Mouse (Mus musculus) large intestine, adult 2 months (tissue): ENCODE data around the gene Gm45233. TPM values are rescaled to one million over a fixed set of nuclear protein-coding genes. Genes with fewer than 3 reads are reported as not detected.
A peak's percentile ranks its signal among the peaks of the same experiment; 100 is the strongest.

ENCODE experiments used
- DNase-seq: peaks from one replicate; pipeline ENCODE4 v3.0.0-alpha.2; 2012; ENCODE audit warnings: low read depth, low spot score
- WGBS: fragments of 180-500 bp; shearing (Covaris S2); methylation state at CpG from one replicate; pipeline ENCODE4 v1.1.7; 2018; 5-methylcytosine and 5-hydroxymethylcytosine counted together
- polyA plus RNA-seq: library from polyadenylated mRNA; depleted of rRNA; stranded (reverse); fragments of >200 nt; gene quantifications from 2 replicates; pipeline ENCODE4 v1.2.3, GENCODE M21; 2012

Gm45233 gene
- polyA plus RNA-seq, 1 experiment = not detected

DNA sequence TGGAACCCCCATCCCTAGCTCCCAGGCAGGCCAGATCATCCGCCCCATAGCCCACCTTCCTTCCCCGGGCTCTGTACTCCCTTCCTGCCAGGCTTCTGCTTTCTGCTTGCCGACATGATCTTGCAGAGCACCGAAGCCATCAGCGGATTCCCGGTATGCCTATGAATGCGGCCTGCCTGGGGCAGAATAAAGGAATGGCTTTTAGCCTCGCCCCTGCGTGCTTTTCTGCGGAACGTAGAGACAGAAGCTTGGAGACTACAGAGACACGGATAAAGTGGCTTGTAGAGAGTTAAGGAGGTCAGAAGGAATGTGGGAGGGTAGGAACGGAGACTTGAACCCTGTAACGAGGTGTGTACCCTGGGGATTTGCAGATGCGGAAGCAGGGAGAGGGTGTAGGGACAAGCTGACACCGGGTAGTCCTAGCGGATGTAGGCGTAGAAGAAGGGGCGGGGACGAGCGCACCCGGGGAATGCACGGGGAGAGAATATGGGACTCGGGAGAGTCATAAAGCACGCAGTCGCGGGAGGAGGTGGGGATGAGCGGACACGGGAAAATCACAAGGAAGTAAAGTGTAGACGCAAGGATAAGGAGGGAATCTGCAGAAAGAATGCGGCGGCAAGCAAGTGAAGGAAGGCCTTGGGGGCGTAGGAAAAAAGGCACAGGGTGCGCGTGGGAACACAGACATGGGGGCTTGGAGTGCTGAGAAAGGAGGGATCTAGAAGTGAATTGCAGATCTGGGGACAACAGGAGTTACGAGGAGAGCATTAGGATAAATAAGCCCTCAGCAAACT is 607 bp upstream of the Gm45233 start:
- under 1% methylated on average over 36 of the region's 36 CpGs for WGBS
- DNase-seq = peak; percentile 67

DNA sequence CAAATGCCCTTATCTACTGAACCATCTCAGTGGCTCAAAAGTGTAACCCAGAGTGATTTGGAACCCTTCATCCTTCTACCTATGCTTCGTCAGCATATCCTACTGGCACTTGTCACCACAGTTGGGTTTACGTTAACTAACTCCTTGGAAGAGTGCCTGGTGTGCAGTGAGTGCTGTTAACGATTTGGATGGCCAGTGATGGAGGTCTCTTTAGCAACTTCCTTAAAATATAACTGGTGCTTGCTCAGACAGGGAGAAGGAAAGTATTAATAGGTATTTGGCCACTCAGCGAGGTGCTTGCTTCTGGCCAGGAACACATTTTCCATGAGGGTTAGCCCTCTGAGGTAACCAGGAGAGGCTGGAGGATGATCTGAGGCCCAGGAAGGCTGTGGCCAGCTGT is 3.9 kb downstream of the Gm45233 start:
- 23% methylated on average over 4 of the region's 4 CpGs for WGBS
- no peak for DNase-seq

DNA sequence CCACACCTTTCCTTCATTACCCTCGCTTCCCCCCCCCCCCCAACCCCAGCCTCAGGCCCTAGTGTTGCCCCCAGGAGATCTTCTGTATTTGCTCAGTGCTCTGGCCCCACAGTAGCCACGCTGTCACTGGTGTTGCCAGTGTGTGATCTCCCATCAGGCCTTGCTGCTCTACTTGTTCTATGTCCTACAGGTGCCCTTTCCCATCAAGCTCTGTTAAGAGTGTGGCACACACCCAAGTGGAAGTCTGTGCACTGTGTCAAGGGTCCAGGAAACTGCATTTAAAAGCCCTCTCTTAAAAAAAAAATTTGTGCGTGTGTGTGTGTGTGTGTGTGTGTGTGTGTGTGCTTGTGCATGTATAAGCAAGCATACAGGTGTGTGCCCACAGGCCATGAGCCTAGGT is 4.3 kb downstream of the Gm45233 start:
- 49% methylated on average over 2 of the region's 3 CpGs for WGBS
- no peak for DNase-seq

DNA sequence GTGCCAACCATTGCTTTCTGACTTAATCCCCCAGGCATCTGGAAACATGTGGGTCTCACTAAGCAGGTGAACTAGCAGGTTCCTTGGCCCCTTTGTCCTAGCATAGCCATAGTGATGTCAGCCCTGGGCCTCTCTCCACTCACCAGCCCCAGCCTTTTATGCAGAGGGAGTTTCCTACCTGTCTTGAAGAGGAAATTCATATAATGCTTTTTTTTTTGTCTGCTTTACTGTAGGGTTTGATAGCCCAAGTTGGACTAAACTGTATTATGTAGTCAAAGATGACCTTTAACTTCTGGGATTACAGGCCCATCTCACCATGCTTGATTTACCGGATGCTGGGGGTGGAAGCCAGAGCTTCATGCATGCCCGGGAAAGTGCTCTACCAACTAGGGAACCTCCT is 5.9 kb downstream of the Gm45233 start:
- WGBS = 95% methylated on average over 2 of the region's 2 CpGs
- no peak for DNase-seq

DNA sequence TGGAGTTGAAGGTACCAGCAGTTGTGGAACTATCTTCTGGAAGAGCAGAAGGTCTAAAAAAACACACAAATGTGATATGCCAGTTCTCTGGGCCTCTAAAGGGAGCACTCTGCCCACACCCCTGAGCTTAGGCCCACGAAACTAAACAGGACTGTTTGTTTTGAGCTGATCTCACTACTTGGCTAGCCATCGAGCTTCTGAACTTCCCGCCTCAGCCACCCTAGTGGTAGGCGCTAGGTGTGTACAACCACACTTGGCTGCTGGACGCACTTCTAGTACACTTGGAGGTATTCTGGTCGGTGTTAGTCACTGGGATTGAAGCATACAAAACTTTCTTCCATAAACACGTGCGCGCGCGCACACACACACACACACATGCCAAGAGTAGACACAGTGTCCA is 7.8 kb downstream of the Gm45233 start:
- no peak for DNase-seq
- WGBS = 77% methylated on average over 11 of the region's 11 CpGs

DNA sequence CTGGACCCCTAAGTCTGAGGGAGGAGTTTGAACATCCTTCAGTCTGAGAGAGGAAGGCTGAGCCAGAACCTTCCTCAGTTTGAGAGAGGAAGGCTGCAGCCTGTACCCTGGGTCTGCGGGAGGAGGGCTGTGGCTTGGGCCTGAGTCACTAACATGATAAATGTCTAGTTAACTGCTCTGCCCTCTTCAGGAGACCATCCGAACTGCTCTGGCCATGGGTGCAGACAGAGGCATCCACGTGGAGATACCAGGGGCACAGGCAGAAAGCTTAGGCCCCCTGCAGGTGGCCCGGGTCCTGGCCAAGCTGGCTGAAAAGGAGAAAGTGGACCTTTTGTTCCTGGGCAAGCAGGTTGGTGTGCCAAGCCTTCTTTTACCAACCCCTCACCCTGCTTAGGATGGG is 8.7 kb downstream of the Gm45233 start:
- WGBS = 47% methylated on average over 4 of the region's 4 CpGs
- no peak for DNase-seq

DNA sequence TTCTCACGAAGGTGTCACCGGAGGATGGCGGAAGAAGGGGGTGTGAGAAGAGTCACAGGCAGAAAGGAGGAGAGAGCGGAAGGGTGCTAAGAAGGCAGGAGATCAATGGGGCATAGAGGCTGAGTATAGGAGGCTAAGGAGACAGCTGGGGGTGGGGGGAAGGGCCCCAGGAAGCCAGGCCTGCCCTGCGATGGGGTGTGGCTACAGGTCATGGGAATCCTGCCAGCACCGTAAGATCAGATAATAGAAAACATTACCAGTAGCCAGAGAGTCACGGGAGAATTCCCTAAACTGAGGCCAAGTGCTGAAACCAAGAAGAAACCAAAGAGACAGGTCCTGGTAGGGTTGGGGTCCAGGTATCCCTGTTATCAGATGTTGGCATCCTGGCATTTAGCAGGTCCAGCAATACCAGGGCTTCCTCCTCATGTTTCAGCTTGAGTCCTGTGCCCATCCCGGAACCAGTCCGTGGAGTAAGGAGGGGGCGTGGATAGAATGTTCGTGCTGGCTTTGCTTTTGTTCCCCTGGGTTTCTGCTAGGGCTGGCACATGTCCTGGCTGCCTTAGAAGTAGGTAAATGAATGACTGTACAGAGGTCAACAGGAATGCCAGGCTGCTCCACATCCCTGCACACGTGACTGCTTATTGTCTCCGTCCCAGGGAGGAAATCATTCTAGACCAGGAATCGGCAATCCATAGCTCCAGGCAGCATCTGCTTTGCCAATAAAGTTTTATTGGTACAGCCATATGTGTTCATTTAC is 9.8 kb downstream of the Gm45233 start:
- peak; percentile 62 for DNase-seq
- 34% methylated on average over 14 of the region's 14 CpGs for WGBS

DNA sequence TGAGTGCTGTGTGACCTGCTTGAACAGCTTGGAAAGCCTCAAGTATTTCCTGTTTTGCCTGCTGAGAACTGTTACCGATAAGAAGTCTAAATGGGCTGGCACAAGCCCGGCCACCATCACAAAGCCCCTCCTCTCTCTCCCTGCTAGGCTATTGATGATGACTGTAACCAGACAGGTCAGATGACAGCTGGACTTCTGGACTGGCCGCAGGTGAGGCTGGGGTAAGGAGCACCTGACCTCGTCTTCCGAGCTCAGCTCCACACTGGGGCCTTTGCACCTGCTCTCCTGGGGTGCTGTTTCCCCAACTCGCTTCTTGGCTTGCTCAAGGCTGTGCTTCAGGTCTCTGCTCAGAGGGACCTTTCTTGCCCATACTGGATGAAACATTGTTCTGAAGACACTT is 10.4 kb downstream of the Gm45233 start:
- 57% methylated on average over 6 of the region's 6 CpGs for WGBS
- no peak for DNase-seq

DNA sequence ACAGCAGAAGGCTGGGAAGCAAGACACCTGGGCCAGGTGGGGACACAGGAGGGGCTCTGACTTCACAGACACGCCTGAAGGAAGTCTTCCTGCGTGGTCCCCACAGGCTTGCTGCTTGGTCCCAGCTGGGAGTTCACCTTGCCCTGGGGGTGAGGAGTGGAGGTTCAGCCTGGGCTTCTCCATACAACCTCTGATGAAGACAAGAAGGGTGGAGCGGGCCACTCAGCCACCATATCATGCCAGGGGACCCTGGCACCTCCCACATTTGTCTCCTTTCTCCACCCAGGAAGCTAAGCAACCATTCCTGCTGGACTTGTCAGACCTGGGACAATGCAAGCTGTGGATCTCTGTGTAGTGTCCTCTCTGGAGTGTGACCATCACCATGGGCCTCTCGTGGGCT is 18.9 kb downstream of the Gm45233 start, which contains the start of gene Vsig10l:
Vsig10l (plus strand) TSS at position 301 of the 400 bp plus-strand sequence.
- DNase-seq = no peak

DNA sequence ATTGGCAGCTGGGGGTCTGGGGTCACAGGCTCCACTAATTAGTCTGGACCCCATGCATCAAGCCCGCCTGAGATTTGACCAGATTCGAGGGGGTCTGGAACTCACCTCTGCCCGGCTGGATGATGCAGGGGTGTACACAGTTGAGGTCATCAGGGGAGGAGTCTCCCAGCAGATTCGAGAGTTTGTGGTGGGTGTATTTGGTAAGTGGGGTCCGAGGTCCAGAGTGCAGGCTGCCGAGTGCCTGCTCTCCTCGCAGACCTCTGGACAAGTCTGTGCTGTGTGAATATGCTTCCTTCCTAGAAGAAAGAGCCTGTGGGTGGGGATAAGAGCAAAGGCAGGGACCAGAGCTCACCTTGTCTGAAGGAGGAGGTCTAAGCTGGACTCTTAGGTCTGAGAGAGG is 20.0 kb downstream of the Gm45233 start:
- no peak for DNase-seq
- WGBS = 81% methylated on average over 7 of the region's 7 CpGs

More for the DNA sequence above, 18.9 kb downstream of the Gm45233 start, which contains the start of gene Vsig10l:
- 44% methylated on average over 4 of the region's 4 CpGs for WGBS

DNA sequence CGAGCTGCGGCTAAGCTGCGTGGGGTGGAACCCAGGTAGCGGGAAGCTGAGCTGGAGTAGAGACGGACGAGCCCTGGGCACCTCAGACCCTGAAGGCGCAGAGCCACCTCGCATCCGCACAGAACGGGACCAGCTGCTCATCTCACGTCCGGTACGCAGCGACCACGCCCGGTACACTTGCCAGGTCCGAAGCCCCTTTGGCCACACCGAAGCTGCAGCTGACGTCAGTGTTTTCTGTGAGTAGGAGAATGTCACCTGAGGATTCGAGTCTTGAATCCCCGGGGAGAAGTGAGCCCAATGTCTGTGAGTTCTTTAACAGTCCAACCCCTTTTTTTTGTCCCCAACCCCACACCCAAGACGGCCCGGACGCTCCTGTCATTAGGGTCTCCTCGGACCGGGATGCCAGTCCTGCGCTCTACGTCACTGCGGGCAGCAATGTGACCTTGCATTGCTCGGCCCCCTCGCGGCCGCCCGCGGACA is 21.0 kb downstream of the Gm45233 start:
- no peak for DNase-seq
- 8% methylated on average over 35 of the region's 35 CpGs for WGBS

DNA sequence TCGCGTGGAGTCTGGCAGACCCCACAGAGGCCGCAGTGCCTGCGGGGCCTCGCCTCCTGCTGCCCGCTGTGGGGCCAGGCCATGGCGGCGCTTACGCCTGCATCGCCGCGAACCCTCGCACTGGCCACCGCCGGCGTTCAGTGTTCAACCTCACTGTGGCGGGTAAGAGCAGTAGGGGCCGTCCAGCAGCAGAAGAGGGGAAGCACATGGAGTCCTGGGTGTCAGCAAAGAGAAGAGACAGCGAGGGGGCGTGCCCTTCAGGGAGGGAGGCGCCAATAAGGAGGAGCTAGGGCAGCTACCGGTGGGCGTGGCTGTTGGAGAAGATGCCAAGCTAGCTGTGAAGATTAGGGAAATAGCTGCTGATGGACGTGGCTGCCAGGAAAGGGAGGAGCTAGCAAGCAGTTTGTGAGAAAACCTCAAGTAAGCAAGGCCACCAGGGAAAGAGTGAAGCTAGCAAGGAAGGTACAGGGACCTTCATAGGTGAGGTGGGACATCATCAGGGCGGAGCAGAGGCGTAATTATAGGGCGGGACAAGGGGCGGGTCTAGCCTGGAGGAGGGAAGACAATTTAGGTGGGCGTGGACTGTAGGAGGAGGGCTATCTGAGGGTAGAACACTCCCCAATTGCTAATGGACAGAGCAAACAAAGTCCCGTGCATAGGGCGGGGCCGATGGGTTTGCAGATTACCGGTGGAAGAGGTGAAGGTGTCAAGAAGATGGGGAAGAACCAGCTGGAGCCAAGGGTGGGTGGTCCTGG is 21.6 kb downstream of the Gm45233 start:
- DNase-seq = peak; percentile 71
- WGBS = under 1% methylated on average over 33 of the region's 33 CpGs

DNA sequence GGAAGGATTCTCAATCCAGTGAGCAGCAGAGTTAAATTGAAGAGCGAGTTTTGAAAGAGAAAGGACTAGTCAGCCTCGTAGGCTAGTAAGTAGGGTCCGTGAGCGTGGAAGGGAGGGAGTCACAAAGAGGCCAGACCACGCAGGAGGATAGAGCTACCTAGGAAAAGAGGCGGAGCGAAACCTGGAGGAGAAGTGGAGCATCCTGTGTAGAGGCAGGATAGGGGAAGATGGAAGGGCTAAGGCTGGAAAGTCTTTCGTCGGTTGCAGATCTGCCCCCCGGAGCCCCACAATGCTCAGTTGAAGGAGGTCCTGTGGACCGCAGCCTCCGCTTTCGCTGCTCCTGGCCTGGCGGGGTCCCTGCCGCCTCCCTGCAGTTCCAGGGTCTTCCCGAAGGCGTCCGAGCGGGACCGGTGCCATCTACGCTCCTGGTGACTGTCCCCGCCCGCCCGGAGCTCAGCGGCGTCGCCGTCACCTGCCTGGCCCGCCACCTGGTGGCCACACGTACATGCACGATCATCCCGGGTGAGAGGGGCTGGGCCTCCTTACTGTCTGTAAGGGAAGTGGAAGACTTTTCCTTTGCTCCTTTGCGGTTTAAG is 22.3 kb downstream of the Gm45233 start:
- WGBS = under 1% methylated on average over 33 of the region's 33 CpGs
- peak; percentile 45 for DNase-seq

DNA sequence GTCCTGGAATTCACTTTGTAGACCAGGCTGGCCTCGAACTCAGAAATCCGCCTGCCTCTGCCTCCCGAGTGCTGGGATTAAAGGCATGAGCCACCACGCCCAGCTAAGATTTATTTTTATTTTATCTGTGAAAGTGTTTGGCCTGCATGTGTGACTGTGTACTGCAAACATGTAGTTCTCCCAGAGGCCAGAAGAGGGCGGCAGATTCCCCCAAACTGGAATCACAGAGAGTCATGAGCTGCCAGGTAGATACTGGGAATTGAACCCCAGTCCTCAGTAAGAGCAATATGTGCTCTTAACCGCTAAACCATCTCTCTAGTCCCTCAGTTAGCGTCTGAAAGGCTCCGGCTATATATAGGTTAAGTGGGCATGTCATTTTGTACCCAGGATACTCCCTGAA is 26.4 kb downstream of the Gm45233 start:
- WGBS = 54% methylated on average over 8 of the region's 8 CpGs
- DNase-seq = no peak

DNA sequence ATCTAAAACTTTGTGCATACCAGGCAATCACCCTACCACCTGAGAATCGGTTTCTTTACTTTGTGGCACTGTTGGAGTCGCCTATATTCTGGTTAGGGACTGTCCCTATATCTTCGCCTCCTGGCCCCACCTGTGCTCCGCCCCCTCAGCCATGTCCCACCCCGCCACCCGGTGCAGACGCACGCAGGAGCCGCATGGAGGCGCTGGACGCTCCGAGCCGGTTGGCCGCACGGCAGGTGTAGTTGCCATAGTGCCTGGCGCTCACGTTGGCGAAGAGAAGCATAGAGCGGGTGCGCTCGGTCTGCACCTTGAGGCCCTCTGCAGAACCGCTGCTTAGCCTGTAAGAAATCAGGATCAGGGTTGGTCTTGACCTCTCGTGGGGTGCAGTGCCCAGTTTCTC is 31.8 kb downstream of the Gm45233 start:
- no peak for DNase-seq
- 8% methylated on average over 23 of the region's 23 CpGs for WGBS

DNA sequence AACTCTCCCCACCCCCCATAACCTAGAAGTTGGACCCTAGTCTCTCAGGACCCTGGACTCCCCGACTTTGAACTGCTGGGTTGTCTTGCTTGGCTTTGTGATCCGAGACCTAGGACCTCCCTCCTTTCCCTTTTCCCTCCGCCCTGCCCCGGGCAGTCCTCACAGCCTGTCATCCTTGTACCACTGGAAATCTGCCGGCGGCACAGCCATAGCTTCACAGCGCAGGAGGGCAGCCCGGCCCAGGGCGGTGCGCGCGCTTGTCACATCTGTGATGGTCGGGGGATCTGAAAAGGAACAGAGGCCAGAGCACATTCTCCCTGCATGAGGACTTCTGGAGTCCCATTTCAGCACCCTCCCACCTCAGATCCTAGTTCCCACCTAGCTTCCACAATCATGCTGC is 32.4 kb downstream of the Gm45233 start:
- no peak for DNase-seq
- 7% methylated on average over 13 of the region's 13 CpGs for WGBS

DNA sequence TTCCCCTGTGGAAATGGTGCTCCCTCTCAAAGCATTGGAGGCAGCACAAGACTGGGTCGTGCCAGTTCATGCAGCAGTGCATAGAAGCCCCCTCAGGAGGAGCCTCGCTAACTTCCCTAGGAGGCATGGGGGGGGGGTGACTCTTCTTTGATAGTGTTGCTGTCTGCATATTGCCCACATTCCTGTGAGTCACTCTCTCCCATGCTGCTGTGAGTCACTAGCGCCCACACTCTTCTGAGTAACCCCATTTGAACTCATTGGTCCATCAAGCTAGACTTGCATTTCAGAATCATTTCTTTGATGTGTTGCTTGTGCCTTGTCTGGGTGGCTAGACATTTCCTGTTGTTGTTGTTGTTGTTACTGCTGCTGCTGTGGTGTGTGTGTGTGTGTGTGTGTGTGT is 37.3 kb downstream of the Gm45233 start:
- no peak for DNase-seq
- 62% methylated on average over 3 of the region's 3 CpGs for WGBS

DNA sequence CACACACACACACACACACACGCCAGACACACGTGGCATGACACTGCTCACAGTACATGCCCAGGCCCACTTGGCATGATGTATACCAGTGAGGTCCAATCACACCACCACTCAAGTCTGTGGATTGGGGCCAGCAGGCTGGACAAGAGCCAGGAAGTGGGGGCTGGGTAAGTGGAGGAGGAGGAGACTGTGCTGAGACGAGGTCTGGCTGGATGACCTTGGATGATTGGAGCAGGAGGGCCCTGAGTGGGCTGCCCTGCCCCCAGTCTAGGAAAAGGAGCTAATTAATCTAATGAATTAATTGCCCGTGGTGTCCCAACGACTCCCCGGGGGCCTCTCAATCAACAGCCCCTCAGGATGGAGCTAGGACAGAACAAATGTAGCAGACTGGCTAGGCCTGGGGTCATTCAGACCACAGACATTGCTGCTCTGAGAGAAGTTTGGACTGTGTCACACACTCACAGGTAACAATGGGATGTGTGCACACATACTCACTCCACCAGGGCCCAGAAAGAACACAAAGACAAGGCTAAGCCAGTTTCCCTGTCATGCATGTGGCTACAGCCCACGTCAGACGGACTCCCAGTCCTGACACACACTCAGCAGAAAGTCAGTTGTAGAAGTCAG is 38.3 kb downstream of the Gm45233 start:
- WGBS = 65% methylated on average over 8 of the region's 8 CpGs
- no peak for DNase-seq

DNA sequence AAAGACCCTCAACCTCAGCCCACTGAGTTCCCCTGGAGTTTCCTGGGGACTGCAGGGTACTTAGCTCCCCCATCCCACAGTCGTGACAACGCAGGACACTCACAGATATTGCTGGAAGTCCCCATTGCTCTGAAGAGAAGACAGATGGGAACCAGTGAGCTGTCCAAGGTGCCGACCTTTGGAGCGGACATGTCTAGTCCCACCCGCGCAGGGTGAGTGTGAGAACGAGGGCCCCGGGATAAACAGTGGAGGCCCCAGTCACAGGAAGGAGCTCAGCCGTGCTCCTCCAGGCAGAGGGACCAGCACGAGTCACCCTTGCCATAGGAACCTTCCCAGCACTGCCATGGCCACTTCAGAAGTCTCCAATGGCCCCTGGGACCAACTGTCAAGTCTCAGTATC is 39.3 kb downstream of the Gm45233 start:
- DNase-seq = no peak
- WGBS = 10% methylated on average over 10 of the region's 10 CpGs
